Mouse (Mus musculus): ENCODE measurements around the gene D630045J12Rik.

DNA sequence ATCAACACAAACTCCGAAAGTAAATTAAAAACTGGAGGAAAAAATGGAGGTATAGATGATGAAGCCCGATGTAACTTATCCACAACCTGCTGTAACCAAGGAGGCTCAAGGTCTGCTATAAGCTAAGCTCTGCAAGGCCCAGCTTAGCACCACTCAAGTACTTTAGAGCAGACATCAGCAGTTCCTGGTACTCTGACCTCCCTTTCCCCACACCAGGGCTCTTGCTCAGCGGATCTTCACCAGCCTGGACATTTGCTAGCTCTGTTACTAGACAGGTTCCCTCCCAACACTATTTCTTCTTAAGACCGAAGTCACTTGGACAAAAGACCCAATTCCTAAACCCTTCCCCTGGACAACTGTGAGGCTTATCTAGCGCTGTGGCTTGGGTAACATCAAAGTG lies 128.9 kb downstream of the D630045J12Rik start:
- TF ChIP-seq POLR2A (IDR thresholded peaks at IDR 0.05; ENCODE audit: borderline replicate concordance, control insufficient read depth, low read depth, low read length) (no peak), CTCF (IDR thresholded peaks at IDR 0.05; ENCODE audit: control insufficient read depth, insufficient read depth, low read length) (no peak)
